Mouse (Mus musculus): Measurements from ENCODE around the gene Vmn1r223.
"Not testable (repeated sequence)": the region's sequence is repeated elsewhere in the genome, so short reads cannot be mapped to it uniquely, and the experiment has no call there.

Vmn1r223 gene

GRCm38 (mm10) chr13:23246834-23247233 lies at the start of gene Vmn1r223:
Gene Vmn1r223, plus strand, starts transcription at chr13:23247134.
- not testable (repeated sequence) for DNase-seq (ENCODE audit: low spot score in 2 of 2)

- DNase-seq (ENCODE audit: low spot score in 2 of 2), result not testable (repeated sequence)
These were observed 43.0 kb upstream of the Vmn1r223 start for GRCm38 (mm10) chr13:23203885-23204284.

- not testable (repeated sequence) for DNase-seq (ENCODE audit: low spot score in 2 of 2)
These were observed 33.1 kb upstream of the Vmn1r223 start, which contains the start of gene Vmn1r221 for GRCm38 (mm10) chr13:23213827-23214226. Gene Vmn1r221, plus strand, starts transcription at chr13:23214127.

- not testable (repeated sequence) for DNase-seq (ENCODE audit: low spot score in 2 of 2)
These were observed 11.1 kb upstream of the Vmn1r223 start, which contains the start of gene Vmn1r222 for GRCm38 (mm10) chr13:23235847-23236246. Gene Vmn1r222, minus strand, starts transcription at chr13:23235947.

GRCm38 (mm10) chr13:23258546-23259048 lies 11.7 kb downstream of the Vmn1r223 start:
- DNase-seq (ENCODE audit: low spot score in 2 of 2), result no peak

GRCm38 (mm10) chr13:23268606-23269005 lies 21.7 kb downstream of the Vmn1r223 start:
- not testable (repeated sequence) for DNase-seq (ENCODE audit: low spot score in 2 of 2)

- not testable (repeated sequence) for DNase-seq (ENCODE audit: low spot score in 2 of 2)
These were observed 22.2 kb downstream of the Vmn1r223 start for GRCm38 (mm10) chr13:23269127-23269526.

GRCm38 (mm10) chr13:23269681-23270080 lies 22.7 kb downstream of the Vmn1r223 start:
- no peak for DNase-seq (ENCODE audit: low spot score in 2 of 2)

GRCm38 (mm10) chr13:23270321-23271101 lies 23.6 kb downstream of the Vmn1r223 start:
- DNase-seq (ENCODE audit: low spot score in 2 of 2), result no peak

- no peak for DNase-seq (ENCODE audit: low spot score in 2 of 2)
These were observed 32.6 kb downstream of the Vmn1r223 start for GRCm38 (mm10) chr13:23279576-23279975.

- no peak for DNase-seq (ENCODE audit: low spot score in 2 of 2)
These were observed 33.1 kb downstream of the Vmn1r223 start for GRCm38 (mm10) chr13:23279992-23280391.

- DNase-seq (ENCODE audit: low spot score in 2 of 2), result no peak
These were observed 38.4 kb downstream of the Vmn1r223 start for GRCm38 (mm10) chr13:23285191-23285920.

GRCm38 (mm10) chr13:23285921-23286720 lies 39.2 kb downstream of the Vmn1r223 start:
- DNase-seq (ENCODE audit: low spot score in 2 of 2), result no peak

GRCm38 (mm10) chr13:23286721-23287362 lies 39.9 kb downstream of the Vmn1r223 start:
- no peak for DNase-seq (ENCODE audit: low spot score in 2 of 2)

- no peak for DNase-seq (ENCODE audit: low spot score in 2 of 2)
These were observed 50.8 kb downstream of the Vmn1r223 start for GRCm38 (mm10) chr13:23297737-23298136.

- no peak for DNase-seq (ENCODE audit: low spot score in 2 of 2)
These were observed 51.7 kb downstream of the Vmn1r223 start for GRCm38 (mm10) chr13:23298445-23299232.

- no peak for DNase-seq (ENCODE audit: low spot score in 2 of 2)
These were observed 52.5 kb downstream of the Vmn1r223 start for GRCm38 (mm10) chr13:23299276-23299998.

- no peak for DNase-seq (ENCODE audit: low spot score in 2 of 2)
These were observed 53.0 kb downstream of the Vmn1r223 start for GRCm38 (mm10) chr13:23299999-23300341.

All from thymus, postnatal 10 days (tissue).